Mouse (Mus musculus) heart, postnatal 0 days (tissue): ENCODE measurements around the gene Dync1li1. TPM values are rescaled to one million over a fixed set of nuclear protein-coding genes. Genes with fewer than 3 reads are reported as not detected.

Experiments used
- ATAC-seq: fragments of 200-750 bp; cut with Nextera tagmentation; 2 replicates; pipeline ENCODE4 v1.8.0; 2017; ENCODE audit warnings: low read depth, moderate number of reproducible peaks, moderate library complexity; ENCODE audit not compliant: insufficient read depth
- DNase-seq: peaks from one replicate; pipeline ENCODE4 v3.0.0-alpha.2; 2016; ENCODE audit warnings: low spot score
- H3K27ac ChIP-seq: fragments of 300-500 bp; sonication (generic); 2 replicates; pipeline ENCODE4 v1.5.1; 2014; ENCODE audit warnings: low read depth, mild to moderate bottlenecking
- H3K27me3 ChIP-seq: fragments of 300-500 bp; sonication (generic); 2 replicates; pipeline ENCODE4 v1.6.1; 2014; ENCODE audit warnings: low read length, mixed read lengths; ENCODE audit not compliant: control insufficient read depth, insufficient read depth
- H3K36me3 ChIP-seq: fragments of 300-500 bp; sonication (generic); replicated peaks from 2 replicates; pipeline ENCODE4 v1.6.1; 2014; ENCODE audit warnings: low read length, mixed read lengths; ENCODE audit not compliant: control insufficient read depth, insufficient read depth
- H3K4me1 ChIP-seq: fragments of 300-500 bp; sonication (generic); 2 replicates; pipeline ENCODE4 v1.6.1; 2014; ENCODE audit warnings: antibody characterized with exemption; ENCODE audit not compliant: control insufficient read depth, insufficient read depth
- H3K4me2 ChIP-seq: fragments of 300-500 bp; sonication (generic); 2 replicates; pipeline ENCODE4 v1.6.1; 2014; ENCODE audit warnings: low read depth, mild to moderate bottlenecking, low read length, moderate library complexity
- H3K4me3 ChIP-seq: fragments of 300-500 bp; sonication (generic); 2 replicates; pipeline ENCODE4 v1.5.1; 2014; ENCODE audit warnings: low read depth, low read length
- H3K9ac ChIP-seq: fragments of 300-500 bp; sonication (generic); replicated peaks from 2 replicates; pipeline ENCODE4 v1.6.1; 2014; ENCODE audit warnings: low read depth, low read length, mixed read lengths
- H3K9me3 ChIP-seq: fragments of 300-500 bp; sonication (generic); replicated peaks from 2 replicates; pipeline ENCODE4 v1.6.1; 2016; ENCODE audit warnings: low read length; ENCODE audit not compliant: control insufficient read depth
- CTCF ChIP-seq: IDR thresholded peaks from 2 replicates; pipeline ENCODE4 v1.5.1; 2016; ENCODE audit warnings: antibody characterized with exemption, control low read depth, low read depth
- EP300 ChIP-seq: IDR thresholded peaks from 2 replicates; pipeline ENCODE4 v1.6.1; 2016; ENCODE audit warnings: antibody characterized with exemption, low read depth
- WGBS: fragments of 180-500 bp; shearing (Covaris S2); extraction: QIAGEN DNeasy Blood & Tissue Kit; methylation state at CpG from one replicate; pipeline ENCODE4 v1.1.7; 2014; 5-methylcytosine and 5-hydroxymethylcytosine counted together
- polyA plus RNA-seq: library from polyadenylated mRNA; unstranded; fragments of >200 nt; fragmentation: Nextera tagmentation; extraction: Ambion mirVana; gene quantifications from 2 replicates; pipeline ENCODE4 v1.2.1, GENCODE M21; 2015
- total RNA-seq: library from RNA; depleted of rRNA; stranded (reverse); fragments of >200 nt; gene quantifications from 2 replicates; pipeline ENCODE4 v1.2.3, GENCODE M21; 2014; ENCODE audit warnings: low replicate concordance

Gene Dync1li1
- total and polyA plus RNA-seq, 2 experiments from 2014 or later, result 75.2 to 84.0 TPM

DNA sequence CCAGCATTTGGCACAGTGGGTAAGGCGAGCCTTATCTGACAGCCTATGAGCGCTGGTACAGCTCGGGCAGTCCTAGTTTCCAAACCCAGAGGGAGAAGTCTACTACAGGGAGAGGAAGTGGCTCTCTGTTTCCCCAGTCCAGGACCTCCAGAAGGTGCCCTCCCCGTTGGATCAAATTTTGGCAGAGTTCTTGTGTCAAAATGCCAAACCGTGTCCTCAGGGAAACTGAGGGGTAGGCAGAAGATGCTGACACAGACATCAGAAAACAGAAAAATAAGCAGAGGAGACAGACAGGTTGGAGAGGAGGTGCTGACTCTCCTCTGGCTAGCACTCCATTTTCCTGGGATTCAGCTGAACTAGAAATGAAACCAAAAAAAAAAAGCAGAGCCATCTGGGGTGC, 8.6 kb upstream of the Dync1li1 start:
- no peak overlapping the region for H3K4me3 ChIP-seq
- H3K36me3 ChIP-seq, result no peaks in the 10 kb centered on the region
- TF ChIP-seq CTCF (no peak), EP300 (no peak)
- H3K4me2 ChIP-seq, result no peak overlapping the region
- no peaks in the 10 kb centered on the region for H3K4me1 ChIP-seq
- ATAC-seq, result no peak
- 62% methylated on average over 5 of the region's 5 CpGs for WGBS
- no peaks in the 10 kb centered on the region for H3K9me3 ChIP-seq
- no peak overlapping the region for H3K27ac ChIP-seq
- DNase-seq, result no peak
- H3K9ac ChIP-seq, result no peak overlapping the region
- H3K27me3 ChIP-seq, result no peaks in the 10 kb centered on the region

DNA sequence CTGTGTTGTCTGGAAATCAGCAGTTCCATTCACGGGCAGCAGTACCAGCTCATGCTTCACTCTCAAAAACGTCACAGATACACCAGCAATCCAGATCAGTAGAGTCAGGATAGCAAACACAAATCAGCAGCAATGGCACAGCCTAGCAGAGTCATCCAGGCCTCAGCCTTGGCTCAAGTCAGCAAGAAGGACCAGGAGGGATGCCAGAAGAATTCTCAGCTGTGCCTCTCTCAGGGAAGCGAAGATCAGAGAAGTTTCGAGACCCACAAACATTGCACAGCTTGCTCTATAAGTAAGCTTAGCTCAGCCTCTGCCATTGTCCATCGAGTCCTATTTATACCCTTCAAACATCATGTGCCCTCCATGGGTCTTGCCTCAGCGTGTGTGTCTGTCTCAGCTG, 8.1 kb upstream of the Dync1li1 start:
- no peaks in the 10 kb centered on the region for H3K36me3 ChIP-seq
- no peak overlapping the region for H3K4me2 ChIP-seq
- no peaks in the 10 kb centered on the region for H3K4me1 ChIP-seq
- H3K9ac ChIP-seq, result no peak overlapping the region
- ATAC-seq (no peak), DNase-seq (no peak)
- TF ChIP-seq CTCF (no peak), EP300 (no peak)
- no peak overlapping the region for H3K4me3 ChIP-seq
- WGBS, result 65% methylated on average over 6 of the region's 6 CpGs
- no peaks in the 10 kb centered on the region for H3K27me3 ChIP-seq
- H3K9me3 ChIP-seq, result no peaks in the 10 kb centered on the region
- H3K27ac ChIP-seq, result no peak overlapping the region

DNA sequence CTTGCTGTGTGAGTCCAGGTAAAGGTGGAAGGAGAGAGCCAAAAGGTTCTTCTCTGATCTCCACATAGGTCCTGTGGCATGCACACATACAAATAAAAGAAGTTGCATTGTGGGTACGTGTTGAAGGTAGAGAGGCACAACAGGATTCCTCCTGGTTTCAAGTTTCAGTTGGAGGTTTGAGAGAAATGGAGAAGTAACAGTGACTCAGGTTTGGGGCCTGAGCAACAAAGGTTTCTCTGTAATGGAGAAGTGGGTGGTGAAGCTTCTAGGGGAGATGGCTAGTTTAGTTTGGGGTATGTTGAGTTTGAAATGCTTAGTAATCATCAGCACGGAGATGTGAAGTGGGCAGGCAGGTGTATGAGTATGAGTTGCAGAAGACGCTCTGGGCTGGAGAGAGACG, 6.4 kb upstream of the Dync1li1 start:
- TF ChIP-seq EP300 (no peak), CTCF (no peak)
- no peaks in the 10 kb centered on the region for H3K36me3 ChIP-seq
- DNase-seq, result no peak
- no peak overlapping the region for H3K4me2 ChIP-seq
- H3K9me3 ChIP-seq, result no peaks in the 10 kb centered on the region
- no peak overlapping the region for H3K27ac ChIP-seq
- whole genome bisulfite sequencing, result 79% methylated on average over 4 of the region's 4 CpGs
- H3K27me3 ChIP-seq, result no peaks in the 10 kb centered on the region
- H3K4me1 ChIP-seq, result no peaks in the 10 kb centered on the region
- no peak for ATAC-seq
- no peak overlapping the region for H3K9ac ChIP-seq
- no peak overlapping the region for H3K4me3 ChIP-seq

DNA sequence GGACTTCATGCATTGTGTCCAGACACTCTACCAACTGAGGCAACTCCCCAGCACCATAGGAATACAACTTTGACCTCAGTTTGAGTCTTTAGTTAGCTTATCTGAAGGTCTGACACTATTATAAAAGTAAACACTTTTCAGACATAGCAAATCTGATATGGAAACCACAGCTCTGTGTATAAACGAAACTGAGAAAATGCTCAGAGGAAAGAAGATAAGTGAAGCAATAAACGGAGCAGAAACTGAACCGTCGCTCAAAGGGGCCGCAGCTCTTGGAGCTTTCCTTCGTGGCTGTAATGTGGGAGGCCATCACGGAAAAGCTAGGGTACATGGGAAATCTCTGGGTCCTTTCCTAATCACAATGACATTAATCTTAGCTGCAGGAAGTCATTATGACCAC, 2.3 kb upstream of the Dync1li1 start:
- H3K27me3 ChIP-seq, result no peaks in the 10 kb centered on the region
- H3K9me3 ChIP-seq, result no peaks in the 10 kb centered on the region
- H3K4me3 ChIP-seq, result no peak overlapping the region
- 81% methylated on average over 7 of the region's 7 CpGs for WGBS
- TF ChIP-seq EP300 (no peak), CTCF (no peak)
- no peak overlapping the region for H3K4me2 ChIP-seq
- H3K9ac ChIP-seq, result no peak overlapping the region
- H3K4me1 ChIP-seq, result peaks cover 19% of the 10 kb centered on the region
- peaks cover 2% of the 10 kb centered on the region; the same call in 1 of the 2 replicates for H3K36me3 ChIP-seq
- H3K27ac ChIP-seq, result no peak overlapping the region
- no peak for DNase-seq
- ATAC-seq, result no peak

DNA sequence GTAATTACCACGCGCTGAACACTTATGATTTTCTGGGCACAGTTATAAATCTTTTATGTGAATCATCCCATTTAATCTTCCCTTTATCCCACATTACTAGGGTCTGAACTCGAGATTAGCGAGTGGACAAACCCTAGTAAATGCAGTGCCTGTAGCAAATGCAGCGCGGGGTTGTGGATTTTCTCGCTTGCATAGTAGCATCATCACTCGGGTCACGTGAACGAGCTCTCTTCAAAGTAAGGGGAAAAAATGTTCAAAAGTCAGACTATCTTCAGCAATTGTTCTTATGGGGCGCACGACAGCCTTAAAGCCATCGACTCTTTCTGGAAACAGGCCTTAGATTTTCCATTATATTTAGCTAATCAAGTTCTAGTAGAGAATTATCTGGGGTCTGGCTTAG, 951 bp upstream of the Dync1li1 start:
- Histone ChIP-seq H3K27me3 (no peaks in the 10 kb centered on the region), H3K4me3 (peak overlapping the region; percentile 85), H3K9ac (peak overlapping the region; percentile 90; the same call in 1 of the 2 replicates), H3K9me3 (no peaks in the 10 kb centered on the region), H3K4me1 (peaks cover 19% of the 10 kb centered on the region), H3K36me3 (peaks cover 13% of the 10 kb centered on the region), H3K4me2 (peak overlapping the region; percentile 82), H3K27ac (no peak overlapping the region)
- ATAC-seq (no peak), DNase-seq (no peak)
- 70% methylated on average over 13 of the region's 13 CpGs for WGBS
- TF ChIP-seq EP300 (no peak), CTCF (no peak)

DNA sequence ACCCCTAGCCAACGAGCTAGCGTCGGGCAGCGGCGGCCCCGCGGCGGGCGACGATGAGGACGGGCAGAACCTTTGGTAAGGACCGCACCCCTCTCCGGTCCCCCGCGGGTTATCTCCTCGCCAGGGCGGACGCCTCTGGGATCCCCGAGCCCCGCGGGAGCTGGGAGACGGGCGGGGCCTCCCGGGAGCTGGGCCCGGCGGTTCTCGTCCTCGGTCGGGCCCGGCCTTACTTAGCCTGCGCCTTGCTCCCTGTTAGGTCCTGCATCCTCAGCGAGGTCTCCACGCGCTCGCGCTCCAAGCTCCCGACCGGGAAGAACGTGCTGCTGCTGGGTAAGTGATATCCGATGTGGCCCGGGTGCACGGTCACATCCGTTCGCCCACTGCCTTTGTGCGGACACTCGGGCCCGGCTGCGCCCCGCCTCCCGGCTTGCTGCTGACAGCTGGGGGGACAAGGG, 390 bp downstream of the Dync1li1 start:
- Histone ChIP-seq H3K4me1 (peaks cover 19% of the 10 kb centered on the region), H3K9me3 (no peaks in the 10 kb centered on the region), H3K36me3 (peaks cover 20% of the 10 kb centered on the region), H3K4me2 (peak overlapping the region; percentile 82), H3K9ac (peak overlapping the region; percentile 90), H3K27ac (peak overlapping the region; percentile 94), H3K27me3 (no peaks in the 10 kb centered on the region), H3K4me3 (peak overlapping the region; percentile 85)
- WGBS, result under 1% methylated on average over 46 of the region's 50 CpGs
- DNase-seq, result no peak
- TF ChIP-seq CTCF (no peak), EP300 (no peak)
- ATAC-seq, result peak; percentile 57
